Mouse (Mus musculus) CH12.LX (cell line): ENCODE results near the gene Fgfr2.

Experiments used
- BHLHE40 ChIP-seq: IDR thresholded peaks from 2 replicates; pipeline ENCODE4 v1.6.1; 2011; ENCODE audit warnings: mild to moderate bottlenecking, low read depth, low read length, improper control_type of control experiment
- TCF12 ChIP-seq: IDR thresholded peaks from 2 replicates; pipeline ENCODE4 v1.6.1; 2014; ENCODE audit warnings: low read depth, mild to moderate bottlenecking, inconsistent platforms, low read length, improper control_type of control experiment
- ZNF384 ChIP-seq: IDR thresholded peaks from 2 replicates; pipeline ENCODE4 v1.6.1; 2012; ENCODE audit warnings: low read depth, low read length, improper control_type of control experiment, inconsistent platforms

- TF ChIP-seq ZNF384, result no peak
- no peak for TF ChIP-seq BHLHE40
- no peak for TF ChIP-seq TCF12
Observed at GRCm38 (mm10) chr7:132626174-132626573, 497.0 kb downstream of the Fgfr2 start.
